Mouse (Mus musculus) ovary, postnatal 10 days (tissue): ENCODE results near the gene Sfxn1.

Experiments
- DNase-seq: peaks from one replicate; pipeline ENCODE4 v3.0.0; 2022; ENCODE audit warnings: low spot score

Sfxn1 gene

DNA sequence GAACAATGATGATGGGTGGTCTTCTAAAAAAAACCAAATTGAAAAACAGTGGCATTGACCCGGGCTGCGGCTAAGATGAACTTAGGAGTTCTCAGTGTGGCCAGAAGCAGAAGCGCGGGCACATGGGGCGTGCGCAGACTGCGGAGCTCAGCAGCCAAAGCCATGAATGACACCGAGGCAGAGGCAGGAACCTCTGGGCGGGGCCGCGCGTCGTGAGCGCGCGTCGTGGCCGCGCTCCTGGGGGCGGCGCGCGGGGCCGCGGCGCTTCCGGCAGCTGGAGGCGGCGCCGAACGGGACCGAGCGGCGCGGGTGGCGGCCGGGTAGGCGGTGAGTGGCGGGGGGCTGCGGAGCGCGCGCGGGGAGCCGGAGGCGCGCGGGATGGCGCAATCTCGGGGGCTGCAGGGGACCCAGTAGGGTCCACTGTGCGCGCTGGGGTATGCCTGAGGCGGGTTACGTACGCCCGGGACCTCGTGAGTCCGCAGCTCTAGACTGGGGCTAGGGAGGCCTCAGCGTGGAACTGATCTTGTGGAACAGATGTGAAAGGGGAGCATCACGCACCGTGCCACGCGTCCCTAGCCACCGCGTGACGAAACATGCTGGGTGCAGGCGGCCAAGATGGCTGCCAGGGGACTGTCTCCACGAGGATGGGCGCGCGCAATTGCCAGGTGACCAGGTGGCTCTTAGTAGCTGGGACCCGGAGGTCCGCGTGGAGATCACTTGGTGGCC, at the start of gene Sfxn1:
Gene Sfxn1 (plus strand): TSS at position 264 of the 726 bp plus-strand sequence.
- peak; percentile 25 for DNase-seq

DNA sequence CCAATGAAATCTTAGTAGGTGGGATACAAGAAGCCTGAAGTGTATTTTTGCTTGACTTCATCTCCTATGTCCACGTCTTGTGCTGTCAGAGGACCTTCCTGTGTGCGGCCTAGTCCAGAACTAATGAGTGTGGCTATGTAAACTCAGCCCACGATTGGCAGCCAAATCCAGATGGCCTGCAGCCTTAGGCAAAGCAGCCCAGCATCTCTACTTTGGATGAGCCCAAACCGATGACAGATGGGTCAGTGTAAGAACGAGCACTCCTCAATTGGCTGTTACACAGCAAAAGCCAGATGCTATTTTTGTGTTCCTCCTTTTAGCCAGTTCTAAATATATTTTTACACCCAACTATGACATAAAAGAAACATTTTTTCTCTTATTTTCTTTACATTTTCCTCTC, 48.4 kb upstream of the Sfxn1 start:
- DNase-seq: no peak

DNA sequence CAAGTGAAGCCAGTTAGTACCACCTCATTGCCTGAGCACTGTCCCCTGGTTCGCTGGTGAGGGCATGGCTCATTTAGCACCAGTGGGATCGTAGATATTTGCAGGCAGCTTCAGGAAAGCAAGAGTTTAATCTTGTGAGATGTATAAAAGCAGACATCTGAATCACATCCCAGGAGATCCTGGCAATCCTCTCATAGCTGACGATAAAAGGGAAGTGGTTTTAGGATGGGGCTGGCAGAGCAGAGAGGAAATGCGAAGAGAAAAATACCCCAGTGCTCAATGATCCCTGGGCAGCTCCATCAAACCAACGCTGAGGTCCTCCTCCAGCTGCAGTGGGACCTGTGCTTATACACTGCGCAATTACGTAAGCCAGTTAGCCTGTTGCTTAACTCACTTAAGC, 44.6 kb upstream of the Sfxn1 start:
- no peak for DNase-seq

DNA sequence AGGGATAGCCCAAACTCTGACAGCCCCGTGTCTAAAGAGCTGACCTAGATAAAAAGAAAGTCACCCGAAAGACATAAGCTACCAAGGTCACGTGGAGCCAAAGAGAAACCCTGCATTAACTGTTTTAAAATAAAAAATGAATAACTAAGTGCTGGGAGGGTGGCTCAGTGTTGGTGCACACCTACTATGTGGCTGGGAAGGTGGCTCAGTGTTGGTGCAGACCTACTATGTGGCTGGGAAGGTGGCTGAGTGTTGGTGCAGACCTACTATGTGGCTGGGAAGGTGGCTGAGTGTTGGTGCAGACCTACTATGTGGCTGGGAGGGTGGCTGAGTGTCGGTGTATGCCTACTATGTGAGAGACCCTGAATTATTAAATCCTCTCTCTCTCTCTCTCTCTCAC, 38.0 kb upstream of the Sfxn1 start:
- no peak for DNase-seq

DNA sequence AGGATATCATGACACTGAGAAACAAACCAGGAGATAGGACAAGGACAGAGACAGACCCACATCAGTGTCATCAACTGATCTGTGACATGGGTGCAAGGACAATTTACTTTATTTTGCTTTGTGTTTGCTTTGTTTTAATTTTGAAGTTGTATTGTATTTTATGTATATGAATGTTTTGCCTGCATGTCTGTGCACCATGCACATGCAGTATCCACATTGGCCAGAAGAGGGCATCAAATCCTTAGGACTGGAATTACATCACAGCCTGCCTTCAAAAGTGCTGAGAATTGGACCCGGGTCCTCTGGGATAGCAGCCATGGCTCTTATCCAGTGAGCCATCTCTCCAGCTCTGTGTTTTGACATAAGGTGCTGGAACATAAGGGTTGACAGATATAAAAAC, 36.1 kb upstream of the Sfxn1 start:
- DNase-seq: no peak

DNA sequence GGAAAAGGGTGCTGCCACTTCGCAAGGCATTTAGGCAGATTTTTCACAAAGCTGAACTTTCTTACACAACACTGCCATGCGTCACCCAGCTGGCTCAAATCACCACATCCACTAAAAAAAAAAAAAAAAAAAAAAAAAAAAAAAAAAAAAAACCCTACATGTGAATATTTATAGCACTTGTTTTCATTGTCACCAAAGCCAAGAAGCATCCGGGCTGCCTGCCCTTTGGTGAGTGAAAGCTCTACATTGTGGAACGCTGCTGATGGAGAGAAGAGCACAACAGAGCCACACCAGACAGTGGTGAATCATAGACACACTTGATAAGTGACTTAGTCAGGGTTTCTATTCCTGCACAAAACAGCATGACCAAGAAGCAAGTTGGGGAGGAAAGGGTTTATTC, 33.7 kb upstream of the Sfxn1 start:
- DNase-seq: no peak

DNA sequence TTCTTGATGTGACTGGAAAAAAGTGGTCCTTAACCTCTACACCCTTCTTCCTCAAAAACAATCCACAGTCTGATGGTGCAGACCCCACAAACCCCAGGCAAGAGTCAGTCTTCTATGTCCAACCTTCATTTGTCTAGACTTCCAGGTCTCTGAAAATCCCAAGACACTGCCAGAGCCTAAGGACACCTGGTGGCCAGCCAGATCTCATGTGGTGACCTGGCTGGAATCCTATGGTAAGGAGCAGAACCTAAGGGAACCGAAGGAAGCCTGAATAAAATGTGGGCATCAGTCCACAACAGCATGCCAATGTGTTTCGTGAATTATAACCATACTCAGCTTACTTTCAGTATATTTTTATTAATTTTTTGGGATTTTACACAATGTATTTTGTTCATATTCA, 31.4 kb upstream of the Sfxn1 start:
- DNase-seq: no peak

DNA sequence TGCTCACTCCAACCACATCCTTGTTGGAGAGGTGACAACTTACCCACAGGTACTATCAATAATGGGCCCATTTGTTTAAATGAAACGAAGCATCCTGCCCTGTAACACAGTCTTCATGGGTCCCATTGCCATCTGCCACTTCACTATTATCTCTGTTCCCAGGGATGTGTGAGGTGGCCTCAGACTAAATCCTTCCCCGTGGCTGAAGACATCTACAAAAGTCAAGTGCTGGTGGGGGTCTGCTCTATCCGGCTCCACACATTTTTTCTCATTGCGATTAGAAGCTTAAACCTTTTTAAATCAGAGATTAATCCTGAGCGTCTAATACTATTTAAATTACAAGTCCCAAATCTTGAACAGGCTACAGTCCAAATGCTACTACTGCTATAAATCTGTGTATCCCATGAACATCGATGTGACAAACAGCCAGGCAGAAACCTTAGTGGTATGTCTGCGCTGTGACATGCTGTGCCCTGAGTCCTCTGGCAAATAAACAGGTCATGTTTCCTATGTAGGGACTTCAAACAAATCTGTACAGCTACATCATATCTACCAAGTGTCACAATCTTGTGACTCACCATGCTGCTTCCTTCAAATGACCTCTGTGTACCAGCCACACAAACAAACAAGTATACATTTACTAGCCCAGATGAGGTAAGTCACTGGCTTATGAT, 22.9 kb upstream of the Sfxn1 start:
- no peak for DNase-seq

DNA sequence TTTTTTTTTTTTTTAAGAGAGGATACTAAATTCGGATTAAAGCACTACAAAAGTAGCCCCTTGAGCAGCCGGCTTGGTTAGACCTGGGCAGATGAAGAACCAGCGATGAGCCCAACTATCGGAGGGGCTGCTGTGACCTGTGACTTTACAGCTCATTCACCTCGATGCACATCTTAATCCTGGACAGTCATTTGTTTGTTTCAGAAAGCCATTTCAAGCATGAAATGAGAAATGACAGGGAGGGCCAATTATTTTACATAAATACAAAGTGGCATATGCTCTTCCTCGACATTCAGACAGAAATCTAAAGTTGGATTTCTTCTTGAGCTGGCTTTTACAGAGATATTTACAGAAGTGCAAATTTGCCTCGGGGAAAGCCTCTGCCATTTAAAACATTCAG, 20.0 kb upstream of the Sfxn1 start:
- no peak for DNase-seq

DNA sequence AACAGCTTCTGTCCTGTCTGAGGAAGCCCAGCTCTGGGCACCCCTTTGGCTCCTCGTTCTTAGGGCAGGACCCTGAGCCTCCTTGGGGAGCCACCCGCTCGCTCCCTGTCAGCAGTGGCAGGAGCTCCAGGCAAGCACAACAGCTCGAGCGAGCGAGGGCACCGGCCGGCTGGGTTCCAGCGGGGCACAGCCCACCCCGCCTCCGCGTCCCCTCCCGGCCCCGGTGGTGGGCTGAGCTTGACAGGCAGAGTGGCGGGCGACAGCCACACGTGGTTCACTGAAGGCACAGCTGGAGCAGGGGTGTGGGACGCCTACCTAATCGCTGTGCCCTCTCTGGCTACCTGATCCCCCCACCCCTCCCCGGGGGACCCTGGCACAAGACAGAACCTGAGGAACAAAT, 16.7 kb upstream of the Sfxn1 start:
- no peak for DNase-seq

DNA sequence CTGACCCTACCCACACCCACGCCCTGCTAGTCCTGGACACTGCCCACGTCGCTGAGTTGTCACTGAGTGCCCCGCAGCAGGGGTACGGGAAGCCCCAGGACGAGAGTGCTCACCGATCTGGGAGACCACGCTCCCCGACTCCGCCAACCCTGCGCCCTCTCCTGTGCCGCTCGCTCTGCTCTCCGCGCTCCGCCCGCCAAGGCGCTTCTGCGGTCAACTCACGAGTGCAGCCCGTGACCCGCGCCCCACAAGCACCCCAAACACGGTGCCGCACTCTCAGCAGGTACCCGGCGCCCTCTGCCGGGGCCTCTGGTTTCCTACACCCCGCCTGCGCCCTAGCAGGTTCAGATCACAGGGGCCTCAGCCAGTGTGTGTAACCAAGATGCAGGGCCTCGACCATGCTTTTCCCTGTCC, 16.2 kb upstream of the Sfxn1 start, which contains the start of gene Drd1:
Gene Drd1 (minus strand): TSS at position 258 of the 414 bp plus-strand sequence.
- peak; percentile 49 for DNase-seq

DNA sequence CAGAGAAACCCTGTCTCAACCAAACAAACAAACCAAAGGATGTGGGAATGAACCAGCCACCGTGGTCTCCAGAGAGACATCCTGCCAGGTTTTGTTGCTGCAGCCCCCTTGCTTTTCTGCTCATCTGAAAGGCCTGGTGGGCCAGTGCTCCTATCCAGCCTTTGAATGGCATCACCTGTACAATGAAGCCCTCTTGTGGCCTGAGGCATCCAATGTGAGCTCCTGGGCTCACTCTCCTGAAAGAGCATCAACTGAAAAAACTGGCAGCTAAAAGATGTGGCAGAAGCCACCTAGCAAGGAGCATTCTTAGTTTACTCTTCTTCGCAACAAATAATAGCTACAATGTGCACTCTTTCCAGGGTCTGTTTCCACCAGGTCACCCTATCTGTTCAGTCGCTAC, 9.6 kb upstream of the Sfxn1 start:
- no peak for DNase-seq

DNA sequence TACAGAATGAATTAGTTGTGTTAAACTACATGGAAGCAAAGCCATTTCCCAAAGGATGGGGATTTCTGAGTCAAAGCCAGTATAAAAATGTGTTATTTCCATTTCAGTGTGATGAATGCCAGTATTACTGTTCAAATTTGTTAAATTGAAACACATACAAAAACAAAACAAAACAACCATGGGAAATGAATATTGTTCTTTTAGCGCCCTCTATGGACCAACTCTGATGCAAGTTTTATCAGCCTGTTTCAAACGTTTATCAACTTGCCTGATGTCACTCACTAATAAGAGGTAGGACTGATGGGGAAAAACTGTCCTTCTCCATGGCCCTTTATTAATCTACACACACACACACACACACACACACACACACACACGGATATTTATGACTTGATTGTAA, 8.4 kb upstream of the Sfxn1 start:
- DNase-seq: no peak

DNA sequence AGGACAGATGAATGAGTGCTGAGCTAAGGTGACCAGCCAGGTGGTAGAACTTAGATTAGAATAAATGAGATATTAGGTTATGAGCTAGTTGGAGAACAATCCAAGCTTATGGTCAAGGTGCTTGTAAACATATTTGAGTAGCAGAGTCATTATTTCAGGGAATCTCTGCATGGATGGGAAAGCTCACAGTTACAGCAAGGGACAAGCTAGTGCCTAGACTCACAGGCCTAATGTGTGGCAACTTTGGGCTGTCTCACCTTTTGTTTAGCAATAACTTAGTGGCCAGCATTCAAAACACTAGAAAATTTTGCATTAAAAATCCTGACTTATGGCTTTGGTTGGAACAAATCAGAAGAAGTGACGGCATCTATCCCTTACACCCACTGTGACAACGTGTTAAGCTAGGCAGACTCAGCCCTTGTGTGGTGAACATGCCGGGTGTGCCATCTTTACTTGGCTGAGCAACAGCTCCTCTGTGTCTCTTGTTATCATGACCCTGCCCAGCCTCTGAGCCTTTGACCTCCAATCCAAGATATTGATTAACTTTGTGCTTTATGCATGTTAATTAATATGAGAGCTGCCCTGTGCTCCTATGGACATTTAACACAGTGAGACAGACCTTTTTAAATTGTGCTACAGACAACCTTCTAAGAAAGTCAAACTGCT, 5.5 kb upstream of the Sfxn1 start:
- no peak for DNase-seq

DNA sequence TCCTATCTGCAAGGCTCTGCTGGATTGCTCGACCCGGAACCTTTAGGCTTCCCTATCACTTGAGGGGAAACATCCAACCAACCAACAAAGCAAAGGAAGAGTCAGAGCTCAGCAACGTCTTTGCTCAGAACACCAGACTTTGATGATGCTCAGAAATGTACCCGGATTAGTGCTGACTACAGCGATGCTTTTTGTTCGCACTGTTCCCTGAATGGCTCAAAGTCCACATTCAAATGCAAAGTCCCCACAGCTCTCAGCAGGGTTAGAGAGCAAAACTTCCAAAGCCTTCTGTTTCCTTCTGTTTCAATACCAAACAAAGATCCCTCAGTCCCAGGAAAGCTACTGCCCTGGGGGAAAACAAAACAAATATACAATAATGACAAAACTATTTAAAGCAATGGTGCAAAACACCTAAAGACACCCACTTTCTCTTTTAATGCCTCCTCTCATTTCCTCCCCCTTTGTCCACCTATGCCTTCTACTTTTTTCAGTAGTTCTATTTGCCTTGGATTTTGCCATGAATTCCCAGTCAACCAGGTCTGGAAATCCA, 4.0 kb upstream of the Sfxn1 start:
- DNase-seq: no peak

DNA sequence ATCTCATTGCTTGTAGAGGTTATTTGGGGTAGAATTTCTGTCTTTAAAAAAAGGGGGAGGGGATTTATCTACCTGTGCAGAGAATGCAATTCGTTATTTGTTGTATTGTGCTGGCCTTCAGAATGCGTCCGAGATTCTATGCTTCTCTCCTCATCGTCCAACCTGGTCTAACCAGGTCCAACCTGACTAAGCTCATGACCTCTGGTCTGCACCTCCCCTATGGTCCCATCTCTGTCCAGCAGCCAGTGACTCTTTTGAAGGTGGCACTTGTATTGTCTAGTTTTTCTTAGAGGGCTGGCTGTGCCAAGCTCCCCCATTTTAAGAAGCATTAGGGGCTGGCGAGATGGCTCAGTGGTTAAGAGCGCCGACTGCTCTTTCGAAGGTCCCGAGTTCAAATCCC, 658 bp upstream of the Sfxn1 start:
- DNase-seq: no peak

DNA sequence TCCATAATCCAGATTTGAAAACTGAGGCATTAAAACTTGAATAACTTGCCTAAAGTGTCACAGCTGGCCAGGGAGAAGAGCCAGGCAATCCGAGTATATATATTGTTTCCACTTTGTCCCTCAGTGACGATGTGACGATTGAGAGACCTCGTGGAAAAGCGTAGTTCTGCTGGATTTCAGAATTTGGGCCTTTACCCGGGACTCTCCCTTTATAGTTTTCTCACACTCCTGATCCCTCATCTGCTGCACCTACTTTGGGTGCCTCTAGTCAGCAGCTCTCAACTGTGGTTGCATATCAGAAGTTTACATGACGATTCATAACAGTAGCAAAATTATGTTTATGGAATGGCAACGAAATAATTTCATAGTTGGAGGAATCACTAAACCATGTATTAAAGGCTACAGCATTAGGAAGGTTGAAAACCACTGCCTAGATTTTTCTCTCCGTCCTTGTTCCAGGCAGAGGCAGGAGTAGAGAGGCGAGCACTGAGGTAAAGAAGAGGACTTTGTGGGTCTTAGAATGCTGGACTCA, 923 bp downstream of the Sfxn1 start:
- DNase-seq: no peak

DNA sequence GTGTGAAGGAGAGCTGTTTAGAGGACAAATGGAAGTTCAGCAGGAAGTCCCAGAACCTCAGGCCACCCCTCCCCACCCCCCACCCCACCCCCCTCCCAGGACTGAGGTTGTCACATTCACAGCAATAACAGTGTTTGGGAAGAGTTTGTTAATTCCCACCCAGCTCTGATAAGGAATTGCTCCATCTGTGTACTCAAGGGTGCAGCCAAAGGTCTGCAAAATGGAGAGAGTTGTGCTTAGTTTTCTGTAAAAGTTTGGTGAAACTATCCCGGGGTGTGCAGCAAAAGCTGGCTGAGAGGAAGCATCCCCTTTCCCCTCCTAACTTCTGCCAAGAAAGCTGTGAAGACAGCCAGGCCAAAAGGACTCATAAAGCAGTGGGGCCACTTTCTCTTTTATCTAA, 1.4 kb downstream of the Sfxn1 start:
- no peak for DNase-seq

DNA sequence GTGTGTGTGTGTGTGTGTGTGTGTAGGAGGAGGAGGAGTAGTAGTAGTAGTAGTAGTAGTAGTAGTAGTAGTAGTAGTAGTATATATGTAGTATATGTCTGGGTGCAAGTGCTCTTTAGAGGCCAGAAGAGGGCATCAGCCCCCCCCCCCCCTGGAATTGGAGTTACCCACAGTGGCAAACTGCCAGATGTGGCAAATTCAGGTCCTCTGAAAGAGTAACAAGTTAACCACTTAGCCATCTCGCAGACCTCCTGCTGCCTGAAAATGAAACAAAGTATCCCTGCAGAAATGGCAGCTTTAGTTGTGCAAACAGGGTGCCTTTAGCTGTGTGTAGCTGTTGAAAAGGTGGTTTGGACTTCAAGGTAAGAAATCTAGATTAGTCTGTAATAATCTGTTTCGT, 1.8 kb downstream of the Sfxn1 start:
- DNase-seq: no peak

DNA sequence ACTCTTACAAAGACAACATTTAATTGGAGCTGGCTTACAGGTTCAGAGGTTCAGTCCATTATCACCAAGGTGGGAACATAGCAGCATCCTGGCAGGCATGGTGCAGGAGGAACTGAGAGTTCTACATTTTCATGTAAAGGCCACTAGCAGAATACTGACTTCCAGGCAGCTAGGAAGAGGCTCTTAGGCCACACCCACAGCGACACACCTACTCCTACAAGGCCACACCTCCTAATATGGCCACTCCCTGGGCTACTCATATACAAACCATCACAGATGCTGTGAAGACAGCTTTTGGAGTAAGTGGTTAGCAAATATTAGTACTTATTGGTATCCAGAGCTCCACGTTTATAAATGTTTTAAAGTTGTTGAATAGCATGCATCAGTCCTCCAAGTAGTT, 3.7 kb downstream of the Sfxn1 start:
- DNase-seq: no peak

DNA sequence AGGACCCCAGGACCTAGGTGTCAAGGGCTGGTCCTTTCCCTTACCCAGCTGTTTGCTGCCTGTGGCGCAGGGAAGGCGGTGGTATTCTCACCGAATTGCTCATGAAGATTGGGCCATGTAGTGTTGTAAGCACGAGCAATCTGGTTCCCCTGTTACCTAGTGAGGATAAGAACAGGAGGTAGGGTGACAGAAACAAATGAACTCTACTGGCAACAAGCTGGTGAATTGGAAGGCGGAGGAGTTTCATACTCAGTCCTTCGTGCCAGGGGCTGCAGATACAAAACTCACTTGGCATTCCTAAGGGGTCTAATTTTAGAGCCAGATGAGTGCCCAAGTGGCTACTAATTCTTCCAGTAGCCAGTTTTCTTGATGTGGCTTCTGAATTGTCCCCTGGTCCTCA, 4.4 kb downstream of the Sfxn1 start:
- DNase-seq: no peak

DNA sequence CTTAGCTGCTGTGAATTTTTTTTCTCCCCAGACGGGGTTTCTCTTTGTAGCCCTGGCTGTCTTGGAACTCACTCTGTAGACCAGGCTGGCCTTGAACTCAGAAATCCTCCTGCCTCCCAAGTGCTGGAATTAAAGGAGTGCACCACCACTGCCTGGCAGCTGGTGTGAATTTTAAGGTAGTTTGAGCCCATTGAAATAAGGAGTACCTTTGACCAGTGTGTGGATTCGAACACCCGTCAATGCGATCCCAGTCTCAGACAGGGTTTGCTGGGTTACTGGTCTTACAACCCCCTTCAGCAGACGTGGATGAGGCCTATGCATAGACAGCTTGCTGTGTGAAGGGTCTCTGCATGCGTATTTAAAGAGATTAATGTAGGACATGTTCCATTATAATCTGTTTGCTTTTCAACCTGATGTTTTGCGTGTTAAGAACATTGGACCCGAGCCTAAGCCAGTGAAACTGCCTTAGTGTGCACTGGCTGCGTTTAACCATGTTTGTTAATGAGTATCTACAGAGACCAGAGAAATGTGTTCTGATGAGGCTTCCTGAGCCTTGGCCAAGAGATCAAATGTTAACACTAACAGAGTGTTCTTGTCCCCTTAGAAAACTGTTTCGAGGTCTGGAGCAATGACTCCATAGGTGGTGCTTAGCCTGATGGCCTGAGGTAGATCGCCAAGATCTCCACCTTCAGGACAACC, 5.2 kb downstream of the Sfxn1 start:
- DNase-seq: no peak
